Mouse (Mus musculus) small intestine, adult 2 months (tissue): ENCODE data around the gene Fgf18. TPM values are rescaled to one million over a fixed set of nuclear protein-coding genes. Genes with fewer than 3 reads are reported as not detected.

ENCODE experiments used
- H3K27ac ChIP-seq: fragments of 200-500 bp; 2 replicates; pipeline ENCODE4 v1.5.1; 2012; ENCODE audit warnings: low read depth, low read length, control low read depth, inconsistent platforms; ENCODE audit not compliant: insufficient read depth
- H3K27me3 ChIP-seq: fragments of 200-500 bp; 2 replicates; pipeline ENCODE4 v1.6.1; 2012; ENCODE audit warnings: mild to moderate bottlenecking, moderate library complexity, low read length, inconsistent platforms; ENCODE audit not compliant: control insufficient read depth, insufficient read depth
- H3K36me3 ChIP-seq: fragments of 200-500 bp; 2 replicates; pipeline ENCODE4 v1.6.1; 2012; ENCODE audit warnings: mild to moderate bottlenecking, low read length, control low read depth, inconsistent platforms; ENCODE audit not compliant: control insufficient read depth, insufficient read depth
- H3K4me1 ChIP-seq: fragments of 200-500 bp; 2 replicates; pipeline ENCODE4 v1.6.1; 2012; ENCODE audit warnings: low read length, inconsistent platforms, mixed read lengths; ENCODE audit not compliant: control insufficient read depth, insufficient read depth, insufficient read length
- H3K4me3 ChIP-seq: fragments of 200-500 bp; 2 replicates; pipeline ENCODE4 v1.5.1; 2012; ENCODE audit warnings: low read depth, mild to moderate bottlenecking, control low read depth, inconsistent platforms, low read length, moderate library complexity
- CTCF ChIP-seq: fragments of 200-500 bp; IDR thresholded peaks from 2 replicates; pipeline ENCODE4 v1.5.1; 2012; ENCODE audit warnings: low read depth, mild to moderate bottlenecking, control low read depth, inconsistent platforms, low read length, moderate library complexity, mixed read lengths; ENCODE audit not compliant: insufficient replicate concordance, insufficient read length; ENCODE audit errors: extremely low read depth
- POLR2A ChIP-seq: fragments of 200-500 bp; IDR thresholded peaks from 2 replicates; pipeline ENCODE4 v1.6.1; 2012; ENCODE audit warnings: low read depth, mild to moderate bottlenecking, control low read depth, inconsistent platforms, low read length, moderate library complexity
- WGBS: fragments of 180-500 bp; shearing (Covaris S2); methylation state at CpG from one replicate; pipeline ENCODE4 v1.1.7; 2018; 5-methylcytosine and 5-hydroxymethylcytosine counted together
- polyA plus RNA-seq: library from polyadenylated mRNA; depleted of rRNA; stranded (reverse); fragments of >200 nt; gene quantifications from 2 replicates; pipeline ENCODE4 v1.2.3, GENCODE M21; 2012

Gene Fgf18
- polyA plus RNA-seq, 1 experiment, result not detected

- 87% methylated on average over 3 of the region's 3 CpGs for WGBS
These were observed 12.5 kb upstream of the Fgf18 start for GRCm38 (mm10) chr11:33159741-33160140.

GRCm38 (mm10) chr11:33157453-33158196 lies 10.4 kb upstream of the Fgf18 start:
- no peaks in the 10 kb centered on the region for H3K4me1 ChIP-seq
- no peak overlapping the region for H3K4me3 ChIP-seq
- H3K36me3 ChIP-seq, result peaks cover 38% of the 10 kb centered on the region
- H3K27ac ChIP-seq, result no peak overlapping the region
- H3K27me3 ChIP-seq, result no peaks in the 10 kb centered on the region
- TF ChIP-seq POLR2A (no peak), CTCF (no peak)
- WGBS, result 80% methylated on average over 2 of the region's 2 CpGs

More at GRCm38 (mm10) chr11:33159741-33160140, 12.5 kb upstream of the Fgf18 start:
- H3K4me3 ChIP-seq, result no peak overlapping the region
- H3K27ac ChIP-seq, result no peak overlapping the region
- peaks cover 32% of the 10 kb centered on the region for H3K36me3 ChIP-seq
- 0 out of 2 replicates have a peak, but pooled peaks cover 2% of the 10 kb centered on the region for H3K4me1 ChIP-seq
- no peak for TF ChIP-seq CTCF
- no peak for TF ChIP-seq POLR2A
- no peaks in the 10 kb centered on the region for H3K27me3 ChIP-seq

DNA sequence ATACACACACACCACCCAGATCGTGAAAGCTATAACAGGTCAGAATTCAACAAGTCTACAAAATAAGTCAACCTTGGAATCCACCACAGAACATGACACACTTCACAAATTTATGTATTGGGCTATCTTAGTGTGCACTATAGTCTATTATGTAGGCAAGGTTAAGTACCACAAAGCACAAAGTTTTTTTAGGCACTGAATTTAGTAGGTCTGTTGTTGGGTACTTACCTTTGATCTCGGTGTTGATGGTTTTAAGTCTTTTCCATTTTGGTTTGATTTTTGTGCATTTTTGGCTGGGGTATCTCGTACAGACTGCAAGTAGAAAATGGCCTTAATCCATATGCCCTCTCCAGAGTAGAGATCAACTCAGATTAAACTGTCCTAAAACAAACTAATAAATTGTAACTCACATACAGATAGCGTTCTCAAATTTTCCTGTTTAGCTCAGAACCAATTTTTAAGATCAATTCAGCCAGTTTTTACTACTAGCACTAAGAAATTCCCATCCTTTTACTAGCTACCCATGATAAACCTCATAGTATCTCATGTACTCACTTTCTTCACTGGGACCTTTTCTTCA lies 9.3 kb upstream of the Fgf18 start:
- peaks cover 41% of the 10 kb centered on the region for H3K36me3 ChIP-seq
- no peak for TF ChIP-seq CTCF
- TF ChIP-seq POLR2A, result no peak

GRCm38 (mm10) chr11:33154459-33154858 lies 7.3 kb upstream of the Fgf18 start:
- no peaks in the 10 kb centered on the region for H3K4me1 ChIP-seq

More for the DNA sequence above, 9.3 kb upstream of the Fgf18 start:
- Histone ChIP-seq H3K27me3 (no peaks in the 10 kb centered on the region), H3K4me1 (no peaks in the 10 kb centered on the region), H3K4me3 (no peak overlapping the region), H3K27ac (no peak overlapping the region)
- 68% methylated on average over 4 of the region's 4 CpGs for WGBS

GRCm38 (mm10) chr11:33152997-33153396 lies 5.8 kb upstream of the Fgf18 start:
- Histone ChIP-seq H3K27me3 (no peaks in the 10 kb centered on the region), H3K27ac (no peak overlapping the region), H3K36me3 (peaks cover 36% of the 10 kb centered on the region), H3K4me1 (peaks cover 3% of the 10 kb centered on the region; the same call in 1 of the 2 replicates), H3K4me3 (no peak overlapping the region)
- WGBS, result 89% methylated on average over 1 of the region's 1 CpGs
- TF ChIP-seq POLR2A, result no peak
- TF ChIP-seq CTCF, result no peak

More at GRCm38 (mm10) chr11:33154459-33154858, 7.3 kb upstream of the Fgf18 start:
- H3K27me3 ChIP-seq, result no peaks in the 10 kb centered on the region
- H3K4me3 ChIP-seq, result no peak overlapping the region
- H3K36me3 ChIP-seq, result peaks cover 40% of the 10 kb centered on the region
- 77% methylated on average over 3 of the region's 3 CpGs for WGBS
- no peak overlapping the region for H3K27ac ChIP-seq
- TF ChIP-seq POLR2A, result no peak
- TF ChIP-seq CTCF, result no peak

- Histone ChIP-seq H3K27ac (no peak overlapping the region), H3K4me3 (no peak overlapping the region), H3K4me1 (peaks cover 7% of the 10 kb centered on the region), H3K27me3 (peaks cover 10% of the 10 kb centered on the region), H3K36me3 (peaks cover 30% of the 10 kb centered on the region)
- no peak for TF ChIP-seq POLR2A
- 79% methylated on average over 4 of the region's 4 CpGs for WGBS
These were observed 4.6 kb upstream of the Fgf18 start for GRCm38 (mm10) chr11:33151780-33152145.

- WGBS, result 66% methylated on average over 3 of the region's 3 CpGs
- Histone ChIP-seq H3K36me3 (peaks cover 26% of the 10 kb centered on the region), H3K4me1 (peaks cover 7% of the 10 kb centered on the region), H3K4me3 (no peak overlapping the region), H3K27me3 (peaks cover 13% of the 10 kb centered on the region), H3K27ac (no peak overlapping the region)
- no peak for TF ChIP-seq POLR2A
- no peak for TF ChIP-seq CTCF
These were observed 4.1 kb upstream of the Fgf18 start for GRCm38 (mm10) chr11:33151128-33151779.
